Mouse (Mus musculus) adrenal gland, postnatal 25 days (tissue): ENCODE measurements around the gene Clec4a4. TPM values are rescaled to one million over a fixed set of nuclear protein-coding genes. Genes with fewer than 3 reads are reported as not detected.
"Not testable (repeated sequence)": the region's sequence is repeated elsewhere in the genome, so short reads cannot be mapped to it uniquely, and the experiment has no call there.

Experiments
- DNase-seq: peaks from one replicate; pipeline ENCODE4 v3.0.0; 2021; ENCODE audit warnings: mixed read lengths
- long read RNA-seq: library from polyadenylated mRNA; stranded (forward); transcript quantifications from one replicate; pipeline ENCODE4 v2.0.0, GENCODE M21; 2021
- total RNA-seq: library from RNA; stranded (reverse); gene quantifications from 2 replicates; pipeline ENCODE4 v1.2.3, GENCODE M21; 2021

Clec4a4 gene
- total RNA-seq: not detected in 2 replicates
- long read RNA-seq: 0 reads

DNA sequence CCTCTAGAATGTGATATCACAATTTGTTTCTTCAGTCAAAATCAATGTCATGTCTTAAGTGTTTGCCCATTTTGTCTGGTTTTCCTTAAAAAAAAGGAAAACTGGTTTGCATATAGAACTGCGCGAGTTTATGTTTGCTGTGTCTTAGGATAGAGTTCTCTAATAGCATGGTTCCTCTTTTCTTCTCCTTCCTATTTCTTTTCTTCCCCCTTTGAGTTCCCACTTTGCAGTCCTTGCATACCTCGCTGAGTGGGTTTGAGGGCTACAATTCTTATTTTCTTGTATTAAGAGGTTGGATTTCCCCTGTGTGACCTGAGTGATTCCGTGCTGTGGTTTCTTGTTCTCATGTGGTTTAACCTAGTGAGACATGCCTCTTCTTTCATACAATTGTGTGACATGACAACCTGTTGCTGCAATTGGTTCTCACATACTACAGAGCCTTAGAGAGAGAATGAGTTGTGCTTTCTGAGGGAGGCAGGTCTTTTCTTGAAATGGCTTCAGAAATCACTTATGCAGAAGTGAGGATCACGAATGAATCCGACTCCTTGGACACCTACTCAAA, at the start of gene Clec4a4:
Clec4a4 (plus strand) TSS at position 492 of the 562 bp plus-strand sequence.
- DNase-seq: no peak

DNA sequence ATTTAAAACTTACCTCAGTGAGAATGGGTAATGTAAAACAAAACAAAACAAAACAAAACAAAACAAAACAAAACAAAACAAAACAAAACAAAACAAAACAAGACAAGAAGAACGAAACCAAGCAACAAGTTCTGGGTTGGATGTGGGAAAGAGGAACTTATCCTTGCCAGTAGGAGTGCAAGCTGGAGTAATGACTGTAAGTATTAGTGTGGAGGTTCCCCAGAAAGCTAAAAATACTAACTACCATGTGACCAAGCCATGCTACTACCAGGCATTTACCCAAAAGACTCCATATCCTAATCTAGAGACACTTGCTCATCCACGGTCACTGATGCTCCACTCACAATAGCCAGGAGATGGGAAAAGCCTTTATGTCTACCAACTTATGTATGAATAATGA, 43.4 kb upstream of the Clec4a4 start:
- DNase-seq: no peak

DNA sequence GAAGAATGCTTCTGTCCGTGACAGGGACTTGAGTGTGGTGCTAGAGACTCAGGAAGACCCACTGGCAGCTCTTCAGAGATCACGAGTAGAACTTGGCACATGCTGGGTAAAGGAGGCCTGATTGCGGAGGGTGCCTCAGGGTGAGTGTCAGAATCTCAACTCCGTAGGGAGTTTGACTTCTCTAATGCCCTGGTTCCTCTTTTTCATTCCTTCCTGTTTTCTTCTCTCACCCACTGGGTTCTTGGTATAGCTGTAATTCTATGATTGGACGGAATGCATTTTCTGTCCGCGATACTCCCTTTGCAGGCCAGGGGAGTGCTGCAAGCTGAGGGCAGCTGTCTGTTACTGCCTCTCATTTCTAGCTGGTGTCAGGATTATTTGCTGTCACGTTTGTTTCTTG, 37.8 kb upstream of the Clec4a4 start, which contains the start of gene Clec4a3:
Clec4a3 (plus strand) TSS at position 115 of the 400 bp plus-strand sequence.
- no peak for DNase-seq

DNA sequence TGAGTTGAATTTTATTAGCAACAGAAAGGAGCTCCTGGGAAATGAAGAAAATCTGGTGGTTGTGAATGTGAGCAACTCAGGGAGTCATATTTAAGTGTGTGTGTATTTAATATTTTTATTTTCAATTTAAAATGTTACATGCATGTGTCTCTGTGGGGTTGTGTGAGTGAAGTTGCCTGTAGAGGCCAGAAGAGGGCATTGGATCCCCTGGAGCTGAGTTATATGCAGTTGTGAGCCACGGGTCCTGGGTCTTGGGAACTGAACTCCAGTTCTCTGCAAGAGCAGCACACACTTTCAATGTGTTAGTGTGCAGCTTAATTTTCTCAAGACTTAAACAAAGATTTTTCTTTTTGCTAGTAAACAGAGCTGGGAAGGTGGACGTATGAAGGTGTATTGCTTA, 25.6 kb upstream of the Clec4a4 start:
- no peak for DNase-seq

DNA sequence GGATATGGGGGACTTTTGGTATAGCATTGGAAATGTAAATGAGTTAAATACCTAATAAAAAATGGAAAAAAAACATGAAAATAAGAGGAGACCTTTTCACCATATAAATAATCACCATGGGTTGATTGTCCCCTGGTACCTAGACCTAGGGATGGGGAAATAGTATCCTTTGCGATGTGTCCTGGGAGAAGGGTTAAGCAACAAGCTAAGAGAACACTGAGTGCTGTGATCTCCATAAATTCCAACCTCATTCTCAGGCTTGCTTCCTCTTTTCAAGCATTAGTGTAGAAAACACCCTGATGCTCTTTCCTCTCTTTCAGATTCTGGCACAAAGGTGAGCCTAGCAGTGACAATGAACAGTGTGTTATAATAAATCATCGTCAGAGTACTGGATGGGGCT, 21.1 kb upstream of the Clec4a4 start:
- DNase-seq: no peak

DNA sequence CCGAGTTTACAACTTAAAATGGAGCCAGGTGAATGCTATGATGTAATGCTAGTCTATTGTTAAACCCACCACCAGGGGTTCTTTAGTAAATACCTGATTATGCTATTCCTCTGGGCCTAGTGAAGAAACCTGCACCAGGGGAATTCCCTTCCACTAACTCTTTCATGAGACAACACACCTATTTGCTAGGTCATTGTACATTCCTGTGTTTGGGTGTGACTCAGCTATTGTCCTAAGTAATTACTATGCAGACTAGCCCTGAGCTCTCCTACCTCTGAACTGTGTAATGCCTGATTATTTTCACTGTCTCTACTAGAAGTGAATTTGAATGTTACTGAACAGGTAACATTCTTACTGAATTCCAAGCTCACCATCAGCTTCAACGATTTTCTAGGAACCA, 14.5 kb downstream of the Clec4a4 start:
- not testable (repeated sequence) for DNase-seq

DNA sequence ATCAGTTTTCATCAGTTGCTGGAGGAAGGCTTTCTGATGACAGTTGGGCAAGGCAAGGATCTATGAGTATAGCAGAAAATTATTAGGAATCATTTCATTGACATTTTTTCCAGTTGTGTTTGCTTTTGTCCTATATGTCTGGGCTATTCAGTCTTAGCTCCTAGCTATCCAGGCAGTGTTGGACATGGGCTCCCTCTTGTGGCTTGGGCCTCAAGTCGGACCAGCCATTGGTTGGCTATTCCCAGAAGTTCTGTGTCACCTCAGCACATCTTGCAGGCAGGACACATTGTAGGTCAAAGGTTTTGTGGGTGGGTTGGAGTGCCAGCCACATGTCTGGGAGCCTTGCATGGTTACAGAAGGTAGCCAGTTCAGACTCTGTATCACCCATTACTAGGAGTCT, 15.4 kb downstream of the Clec4a4 start:
- DNase-seq: peak; percentile 2

DNA sequence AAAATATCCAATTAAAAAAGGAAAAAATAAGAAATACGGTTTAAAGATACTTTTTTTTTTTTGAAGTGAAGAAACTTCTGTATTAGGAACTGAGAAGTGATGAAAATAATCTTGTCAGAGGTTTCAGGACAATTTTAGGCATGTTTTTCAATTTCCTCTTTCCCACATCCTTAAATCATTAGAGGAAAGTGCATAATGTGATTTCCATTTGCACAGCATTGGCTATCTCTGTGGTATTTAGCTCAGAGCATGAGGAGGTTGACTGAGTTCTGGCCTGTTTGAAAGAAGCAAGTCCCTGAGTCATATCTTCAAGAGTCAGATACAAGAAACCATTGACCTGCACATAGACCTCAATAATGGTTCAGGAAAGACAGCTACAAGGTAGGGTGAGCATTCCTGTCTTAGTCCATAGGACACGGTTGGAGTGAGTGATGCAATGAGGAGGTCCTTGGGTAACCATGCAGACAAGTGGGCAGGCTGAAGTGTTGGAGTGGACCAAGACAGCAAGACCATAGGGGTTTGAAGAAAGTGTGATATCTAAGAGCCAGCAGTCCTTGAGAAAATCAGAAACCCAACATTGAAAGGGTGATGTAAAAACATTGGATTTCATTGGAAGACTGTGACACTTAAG, 59.7 kb downstream of the Clec4a4 start, which contains the start of gene Clec4b1:
Clec4b1 (plus strand) TSS at position 221 of the 631 bp plus-strand sequence.
- DNase-seq: no peak

Other genes starting within 250 kb of the Clec4a4 start
- 4.8 and 7.9 TPM in 2 replicates for gene Slc2a3, start 188.7 kb upstream of the Clec4a4 start, total RNA-seq
- 22.0 and 22.8 TPM in 2 replicates for gene Foxj2, start 170.5 kb upstream of the Clec4a4 start, total RNA-seq
- 1.9 and 3.0 TPM in 2 replicates for gene C3ar1, start 134.2 kb upstream of the Clec4a4 start, total RNA-seq
- 52.5 and 52.9 TPM in 2 replicates for gene Necap1, start 115.9 kb upstream of the Clec4a4 start, total RNA-seq
- gene Clec4a1, start 68.5 kb upstream of the Clec4a4 start, total RNA-seq: 1.0 and 1.6 TPM in 2 replicates
- gene Clec4a3, start 37.9 kb upstream of the Clec4a4 start, total RNA-seq: 2.5 and 4.0 TPM in 2 replicates
- 0.52 TPM in 1 of 2 replicates, not detected in the other for gene Clec4b1, start 59.6 kb downstream of the Clec4a4 start, total RNA-seq
- gene Clec4a2, start 116.1 kb downstream of the Clec4a4 start, total RNA-seq: 2.2 and 2.4 TPM in 2 replicates
- gene Clec4b2, start 182.5 kb downstream of the Clec4a4 start, total RNA-seq: not detected in 2 replicates
- 1.3 and 1.5 TPM in 2 replicates for gene Clec4n, start 239.5 kb downstream of the Clec4a4 start, total RNA-seq